Mouse (Mus musculus): ENCODE data around the gene Poln. TPM values are rescaled to one million over a fixed set of nuclear protein-coding genes. Genes with fewer than 3 reads are reported as not detected.

Gene Poln
- total and polyA plus RNA-seq, 3 experiments: 0.83 to 2.9 TPM; not detected in 1

DNA sequence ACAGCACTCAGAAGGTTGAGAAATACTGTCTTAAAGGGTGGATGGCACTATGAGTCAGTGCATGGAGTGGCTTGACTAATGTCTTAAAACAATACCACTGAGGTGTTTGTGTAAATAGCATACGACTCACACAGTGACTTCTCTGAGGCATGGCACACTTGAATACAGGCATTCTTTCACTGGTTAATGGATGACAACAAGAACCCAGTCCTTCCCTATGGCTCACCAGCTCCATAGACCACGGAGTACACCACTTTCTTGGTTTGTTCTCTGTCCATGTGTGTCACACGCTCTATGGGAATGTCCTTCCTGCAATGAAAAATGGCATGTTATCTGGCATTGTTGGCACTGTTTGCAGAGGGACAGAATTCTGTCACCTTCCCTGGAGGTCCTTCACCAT, 136.7 kb downstream of the Poln start:
- Histone ChIP-seq H3K36me3 (replicated peaks) (no peaks in the 10 kb centered on the region), H3K9me3 (replicated peaks) (no peaks in the 10 kb centered on the region), H3K4me1 (ENCODE audit: insufficient read depth, low read depth, low read length) (no peaks in the 10 kb centered on the region), H3K4me3 (ENCODE audit: low read depth, low read length) (no peak overlapping the region), H3K27me3 (ENCODE audit: insufficient read depth, low read length) (peaks cover 12% of the 10 kb centered on the region)
- DNase-seq (ENCODE audit: low spot score) (no peak), ATAC-seq (ENCODE audit: extremely low read depth, insufficient number of reproducible peaks, low FRiP score, poor library complexity, severe bottlenecking) (no peak)
- TF ChIP-seq TAL1 (conservative IDR thresholded peaks at IDR 0.05; ENCODE audit: low read depth, low read length): no peak
- no peak for TF ChIP-seq GATA2 (IDR thresholded peaks at IDR 0.05; ENCODE audit: borderline replicate concordance, low read depth, low read length)

GRCm38 (mm10) chr5:34031022-34031421, 138.2 kb downstream of the Poln start:
- DNase-seq (ENCODE audit: low spot score) (no peak), ATAC-seq (ENCODE audit: extremely low read depth, insufficient number of reproducible peaks, low FRiP score, poor library complexity, severe bottlenecking) (no peak)
- H3K4me1 ChIP-seq (ENCODE audit: insufficient read depth, low read depth, low read length): no peaks in the 10 kb centered on the region
- TF ChIP-seq GATA2 (IDR thresholded peaks at IDR 0.05; ENCODE audit: borderline replicate concordance, low read depth, low read length) (no peak), GATA1 (IDR thresholded peaks at IDR 0.05; ENCODE audit: borderline replicate concordance, low read length) (no peak)
- H3K9me3 ChIP-seq (replicated peaks): no peaks in the 10 kb centered on the region
- H3K36me3 ChIP-seq (replicated peaks): no peaks in the 10 kb centered on the region
- no peak overlapping the region for H3K4me3 ChIP-seq (ENCODE audit: low read depth, low read length)
- H3K27me3 ChIP-seq (ENCODE audit: insufficient read depth, low read length): peaks cover 12% of the 10 kb centered on the region

DNA sequence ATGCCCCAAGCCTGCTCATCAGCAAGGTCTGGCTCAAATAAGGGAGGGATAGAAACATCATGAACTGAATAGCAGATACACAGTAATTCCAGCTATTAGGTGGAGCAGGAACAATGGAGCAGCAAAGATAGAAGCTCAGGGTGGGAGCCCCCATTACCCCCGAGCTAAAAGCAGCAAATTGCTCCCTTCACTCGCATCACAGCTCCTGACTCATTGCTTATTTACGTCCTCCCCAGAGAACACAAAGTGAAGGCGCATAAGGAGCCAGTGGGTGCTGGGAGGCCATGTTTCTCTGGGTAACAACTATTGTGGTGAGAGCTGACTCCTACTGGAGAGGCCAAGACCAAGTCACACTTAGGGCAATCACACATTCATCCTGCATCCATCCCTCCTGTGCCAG, 139.1 kb downstream of the Poln start:
- no peaks in the 10 kb centered on the region for H3K4me1 ChIP-seq (ENCODE audit: insufficient read depth, low read depth, low read length)
- ATAC-seq (ENCODE audit: extremely low read depth, insufficient number of reproducible peaks, low FRiP score, poor library complexity, severe bottlenecking): no peak
- TF ChIP-seq GATA1 (IDR thresholded peaks at IDR 0.05; ENCODE audit: borderline replicate concordance, low read length) (no peak), GATA2 (IDR thresholded peaks at IDR 0.05; ENCODE audit: borderline replicate concordance, low read depth, low read length) (no peak), TAL1 (conservative IDR thresholded peaks at IDR 0.05; ENCODE audit: low read depth, low read length) (no peak), CTCF (IDR thresholded peaks at IDR 0.05; ENCODE audit: low read depth, low read length) (no peak), POLR2AphosphoS5 (IDR thresholded peaks at IDR 0.05; ENCODE audit: insufficient replicate concordance, low read depth, low read length) (no peak)
- H3K9me3 ChIP-seq (replicated peaks): no peaks in the 10 kb centered on the region
- no peak overlapping the region for H3K4me3 ChIP-seq (ENCODE audit: low read depth, low read length)
- no peak for DNase-seq (ENCODE audit: low spot score)
- H3K27me3 ChIP-seq (ENCODE audit: insufficient read depth, low read length): peaks cover 12% of the 10 kb centered on the region
- H3K36me3 ChIP-seq (replicated peaks): no peaks in the 10 kb centered on the region

DNA sequence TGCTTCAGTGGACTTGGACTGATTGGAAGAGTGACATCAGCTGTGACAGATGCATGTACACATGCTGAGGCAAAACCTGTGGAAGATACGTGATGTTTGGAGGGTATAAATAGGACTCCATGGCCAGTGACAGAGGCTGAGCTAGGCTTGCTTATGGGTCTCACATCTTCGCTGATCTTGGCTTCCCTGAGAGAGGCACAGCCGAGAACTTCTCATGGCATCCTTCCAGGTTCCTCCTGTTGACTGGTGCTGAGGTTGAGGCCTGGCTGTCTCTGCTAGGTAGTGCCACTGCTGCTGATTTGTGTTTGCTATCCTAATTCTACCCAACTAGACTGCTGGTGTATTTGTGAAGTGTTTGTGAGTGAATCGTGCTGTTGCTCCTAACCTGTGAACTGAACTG, 150.3 kb downstream of the Poln start:
- H3K4me3 ChIP-seq (ENCODE audit: low read depth, low read length): no peak overlapping the region
- H3K4me1 ChIP-seq (ENCODE audit: insufficient read depth, low read depth, low read length): no peaks in the 10 kb centered on the region
- no peaks in the 10 kb centered on the region for H3K9me3 ChIP-seq (replicated peaks)
- H3K36me3 ChIP-seq (replicated peaks): no peaks in the 10 kb centered on the region
- H3K27me3 ChIP-seq (ENCODE audit: insufficient read depth, low read length): peaks cover 7% of the 10 kb centered on the region
- no peak for ATAC-seq (ENCODE audit: extremely low read depth, insufficient number of reproducible peaks, low FRiP score, poor library complexity, severe bottlenecking)
- DNase-seq (ENCODE audit: low spot score): no peak
- no peak for TF ChIP-seq TAL1 (conservative IDR thresholded peaks at IDR 0.05; ENCODE audit: low read depth, low read length)
- no peak for TF ChIP-seq POLR2AphosphoS5 (IDR thresholded peaks at IDR 0.05; ENCODE audit: insufficient replicate concordance, low read depth, low read length)
- no peak for TF ChIP-seq GATA1 (IDR thresholded peaks at IDR 0.05; ENCODE audit: borderline replicate concordance, low read length)
- TF ChIP-seq CTCF (IDR thresholded peaks at IDR 0.05; ENCODE audit: low read depth, low read length): no peak
- no peak for TF ChIP-seq GATA2 (IDR thresholded peaks at IDR 0.05; ENCODE audit: borderline replicate concordance, low read depth, low read length)

GRCm38 (mm10) chr5:34014652-34015051, 154.6 kb downstream of the Poln start:
- Histone ChIP-seq H3K4me1 (ENCODE audit: insufficient read depth, low read depth, low read length) (no peaks in the 10 kb centered on the region), H3K9me3 (replicated peaks) (no peaks in the 10 kb centered on the region), H3K36me3 (replicated peaks) (no peaks in the 10 kb centered on the region), H3K27me3 (ENCODE audit: insufficient read depth, low read length) (peaks cover 9% of the 10 kb centered on the region), H3K4me3 (ENCODE audit: low read depth, low read length) (no peak overlapping the region)
- TF ChIP-seq POLR2AphosphoS5 (IDR thresholded peaks at IDR 0.05; ENCODE audit: insufficient replicate concordance, low read depth, low read length): no peak
- TF ChIP-seq CTCF (IDR thresholded peaks at IDR 0.05; ENCODE audit: low read depth, low read length): peak; percentile 41; the same call in 1 of the 2 replicates
- no peak for ATAC-seq (ENCODE audit: extremely low read depth, insufficient number of reproducible peaks, low FRiP score, poor library complexity, severe bottlenecking)
- DNase-seq (ENCODE audit: low spot score): no peak

DNA sequence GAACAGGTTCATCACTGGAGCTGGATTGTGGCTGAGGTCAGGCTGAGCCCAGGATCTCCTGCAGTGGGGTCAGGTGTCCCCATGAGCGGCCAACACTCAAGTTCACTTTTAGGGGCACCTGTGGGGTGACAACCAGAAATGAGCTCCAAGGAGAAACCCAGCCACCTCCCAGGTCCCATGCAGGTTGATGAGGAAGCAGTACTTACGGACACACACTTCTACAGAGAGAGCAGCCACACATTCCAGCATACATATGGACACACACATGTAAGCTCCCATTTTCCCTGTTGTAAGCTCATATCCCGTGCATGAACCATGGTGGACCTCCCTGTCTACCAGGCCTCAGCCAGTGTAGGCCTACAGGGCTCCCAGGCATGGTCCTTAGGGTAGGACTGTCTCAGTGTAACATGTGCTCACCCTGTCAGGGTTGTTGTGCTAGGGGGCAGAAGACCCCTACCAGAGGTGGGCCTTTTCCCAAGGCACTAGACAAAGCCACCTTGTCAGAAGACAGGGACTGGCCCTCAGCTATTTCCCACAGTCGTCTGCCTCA, 161.8 kb downstream of the Poln start:
- TF ChIP-seq TAL1 (conservative IDR thresholded peaks at IDR 0.05; ENCODE audit: low read depth, low read length): no peak
- TF ChIP-seq GATA2 (IDR thresholded peaks at IDR 0.05; ENCODE audit: borderline replicate concordance, low read depth, low read length): no peak
- no peak for TF ChIP-seq CTCF (IDR thresholded peaks at IDR 0.05; ENCODE audit: low read depth, low read length)
- TF ChIP-seq POLR2AphosphoS5 (IDR thresholded peaks at IDR 0.05; ENCODE audit: insufficient replicate concordance, low read depth, low read length): no peak
- no peak for TF ChIP-seq GATA1 (IDR thresholded peaks at IDR 0.05; ENCODE audit: borderline replicate concordance, low read length)
- Histone ChIP-seq H3K4me1 (ENCODE audit: insufficient read depth, low read depth, low read length) (no peaks in the 10 kb centered on the region), H3K9me3 (replicated peaks) (no peaks in the 10 kb centered on the region), H3K27me3 (ENCODE audit: insufficient read depth, low read length) (peaks cover 17% of the 10 kb centered on the region; the same call in 1 of the 2 replicates), H3K36me3 (replicated peaks) (no peaks in the 10 kb centered on the region), H3K4me3 (ENCODE audit: low read depth, low read length) (no peak overlapping the region)
- no peak for DNase-seq (ENCODE audit: low spot score)
- ATAC-seq (ENCODE audit: extremely low read depth, insufficient number of reproducible peaks, low FRiP score, poor library complexity, severe bottlenecking): no peak

DNA sequence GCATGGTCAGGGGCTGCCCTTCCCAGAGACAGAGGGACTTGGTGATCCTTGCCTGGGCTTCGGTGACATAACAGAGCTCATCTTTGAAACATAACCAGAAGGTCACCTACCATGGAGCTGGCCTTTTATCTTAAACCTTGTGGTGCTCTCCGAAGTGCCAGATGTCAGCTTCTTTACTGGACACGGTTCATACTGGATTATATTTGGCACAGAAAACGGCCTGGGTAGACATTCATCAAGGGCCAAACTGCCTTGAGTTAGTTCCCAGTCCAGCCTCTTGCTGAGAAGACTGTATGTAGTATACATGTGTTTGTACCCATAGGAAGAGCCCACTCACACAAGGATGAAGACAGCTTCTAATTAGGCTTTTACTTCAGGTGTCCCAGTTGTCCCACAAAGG, 162.4 kb downstream of the Poln start:
- DNase-seq (ENCODE audit: low spot score): no peak
- TF ChIP-seq GATA2 (IDR thresholded peaks at IDR 0.05; ENCODE audit: borderline replicate concordance, low read depth, low read length) (no peak), GATA1 (IDR thresholded peaks at IDR 0.05; ENCODE audit: borderline replicate concordance, low read length) (no peak), POLR2AphosphoS5 (IDR thresholded peaks at IDR 0.05; ENCODE audit: insufficient replicate concordance, low read depth, low read length) (no peak), TAL1 (conservative IDR thresholded peaks at IDR 0.05; ENCODE audit: low read depth, low read length) (no peak), CTCF (IDR thresholded peaks at IDR 0.05; ENCODE audit: low read depth, low read length) (no peak)
- no peaks in the 10 kb centered on the region for H3K9me3 ChIP-seq (replicated peaks)
- peaks cover 17% of the 10 kb centered on the region; the same call in 1 of the 2 replicates for H3K27me3 ChIP-seq (ENCODE audit: insufficient read depth, low read length)
- H3K4me3 ChIP-seq (ENCODE audit: low read depth, low read length): no peak overlapping the region
- no peaks in the 10 kb centered on the region for H3K36me3 ChIP-seq (replicated peaks)
- ATAC-seq (ENCODE audit: extremely low read depth, insufficient number of reproducible peaks, low FRiP score, poor library complexity, severe bottlenecking): no peak
- no peaks in the 10 kb centered on the region for H3K4me1 ChIP-seq (ENCODE audit: insufficient read depth, low read depth, low read length)
